Mouse (Mus musculus): ENCODE results near the gene Gnl2.

Gene Gnl2

GRCm38 (mm10) chr4:125084403-125085345, 68.3 kb downstream of the Gnl2 start, which contains the start of gene Meaf6:
TSS of gene Meaf6 (plus strand) at chr4:125085134.
- DNase-seq (ENCODE audit: low spot score in 2 of 2) = peak; percentile 94

- peak in 1 of 2 experiments; percentile 86 for DNase-seq (ENCODE audit: low spot score in 2 of 2)
Measured at GRCm38 (mm10) chr4:125085346-125085841, 69.0 kb downstream of the Gnl2 start.

DNA sequence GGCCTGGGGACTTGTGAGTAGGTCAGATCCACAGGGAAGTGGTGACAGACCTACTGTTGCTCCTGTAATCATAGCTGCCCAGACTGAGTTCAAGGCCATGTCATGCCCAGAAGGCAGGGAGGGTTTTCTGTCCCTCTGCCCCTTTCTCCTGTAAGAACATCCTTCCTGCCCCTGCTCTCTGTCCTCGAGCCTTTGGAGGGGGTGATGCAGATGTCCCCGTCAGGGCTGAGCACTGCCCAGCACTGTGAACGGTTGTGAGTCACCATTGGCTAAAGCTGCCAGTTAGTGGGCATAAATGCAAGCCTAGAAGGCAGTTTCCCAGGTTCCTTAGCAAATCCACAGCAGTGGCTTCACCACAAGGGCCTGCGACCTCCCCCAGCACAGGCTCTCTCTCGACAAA, 76.6 kb downstream of the Gnl2 start:
- no peak for DNase-seq (ENCODE audit: low spot score in 2 of 2)

GRCm38 (mm10) chr4:125096066-125096465, 79.7 kb downstream of the Gnl2 start:
- DNase-seq (ENCODE audit: low spot score in 2 of 2) = no peak

GRCm38 (mm10) chr4:125097412-125097811, 81.0 kb downstream of the Gnl2 start:
- DNase-seq (ENCODE audit: low spot score in 2 of 2) = no peak

DNA sequence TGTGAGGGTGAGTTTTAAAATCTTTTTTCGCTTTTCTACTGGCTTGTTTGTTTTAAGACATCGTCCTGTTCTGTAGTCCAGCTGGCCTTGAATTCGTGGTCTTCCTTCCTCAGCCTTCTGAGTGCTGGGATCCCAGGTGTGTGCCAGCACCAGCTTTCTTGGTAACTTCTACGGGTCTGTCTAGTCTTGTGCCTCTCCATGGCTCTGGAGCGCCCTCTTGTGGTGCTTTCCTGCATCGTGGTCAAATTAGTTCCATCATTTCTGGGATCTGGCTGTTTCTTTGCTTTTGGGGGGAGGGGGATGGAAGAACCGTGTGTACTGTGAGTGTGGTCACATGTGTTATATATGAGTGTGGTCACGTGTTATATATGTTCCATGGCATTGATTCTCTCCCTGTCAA, 83.1 kb downstream of the Gnl2 start:
- DNase-seq (ENCODE audit: low spot score in 2 of 2) = peak; percentile 84 to 92

DNA sequence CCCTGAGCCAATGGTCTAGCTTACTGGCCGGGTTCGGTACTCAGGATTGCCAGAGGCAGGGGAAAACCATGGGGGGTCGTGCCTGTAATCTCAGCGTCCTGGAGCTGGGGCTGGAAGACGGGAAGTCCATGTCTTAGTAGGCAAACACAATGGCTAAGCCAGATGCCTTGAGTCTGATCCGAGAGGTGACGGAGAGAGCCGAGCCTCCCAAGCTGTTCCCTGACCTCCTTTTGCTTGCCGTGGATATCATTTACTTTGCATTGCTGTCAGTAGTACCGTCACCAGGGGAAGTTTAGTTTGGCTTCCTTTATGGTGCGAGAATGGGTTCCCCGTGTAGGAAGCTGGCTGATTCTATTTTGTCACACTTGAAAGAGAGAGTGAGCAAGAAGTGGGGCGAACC, 84.9 kb downstream of the Gnl2 start:
- no peak for DNase-seq (ENCODE audit: low spot score in 2 of 2)
